Mouse (Mus musculus) brain, embryonic 18.5 days (tissue): Measurements from ENCODE around the gene Zdhhc9.
"Not testable (repeated sequence)": the region's sequence is repeated elsewhere in the genome, so short reads cannot be mapped to it uniquely, and the experiment has no call there.

Experiments used
- DNase-seq: peaks from one replicate; pipeline ENCODE4 v3.0.0-alpha.2; 2012; ENCODE audit warnings: low read depth, low spot score

The Zdhhc9 gene

DNA sequence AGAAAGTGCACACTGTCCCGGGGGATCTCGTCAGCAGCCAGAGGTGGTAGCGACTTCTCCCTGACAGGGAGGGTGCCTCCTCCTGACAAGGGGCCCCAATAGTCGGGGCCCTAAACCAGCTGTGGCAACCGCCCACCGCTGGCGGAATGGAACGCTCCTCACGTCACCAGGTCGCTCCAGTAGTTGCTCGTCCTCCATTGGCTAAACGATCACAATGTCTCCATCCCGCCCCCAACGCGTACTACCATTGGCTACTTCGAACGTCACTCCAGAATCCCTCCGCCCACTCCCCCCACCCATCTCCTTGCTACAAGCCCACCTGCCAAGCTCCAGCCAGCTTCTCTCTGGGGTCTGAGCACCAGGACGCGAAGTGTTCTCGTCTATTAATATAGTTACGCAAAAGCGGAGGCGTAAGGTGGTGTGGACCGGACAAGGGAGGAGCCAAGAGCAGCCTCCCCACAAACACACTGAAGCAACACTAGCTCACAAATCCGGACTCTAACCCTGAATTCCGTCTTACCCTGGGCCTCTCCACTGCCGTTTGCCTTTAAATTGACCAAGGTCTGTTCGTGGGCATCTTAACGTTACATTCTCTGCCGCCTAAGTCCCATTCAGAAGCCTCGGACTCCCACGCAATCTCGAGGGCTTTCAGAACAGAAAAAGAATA is at the start of gene Zdhhc9:
TSS of gene Zdhhc9 (minus strand) at position 360 of the 667 bp plus-strand sequence.
- DNase-seq: peak; percentile 83

DNA sequence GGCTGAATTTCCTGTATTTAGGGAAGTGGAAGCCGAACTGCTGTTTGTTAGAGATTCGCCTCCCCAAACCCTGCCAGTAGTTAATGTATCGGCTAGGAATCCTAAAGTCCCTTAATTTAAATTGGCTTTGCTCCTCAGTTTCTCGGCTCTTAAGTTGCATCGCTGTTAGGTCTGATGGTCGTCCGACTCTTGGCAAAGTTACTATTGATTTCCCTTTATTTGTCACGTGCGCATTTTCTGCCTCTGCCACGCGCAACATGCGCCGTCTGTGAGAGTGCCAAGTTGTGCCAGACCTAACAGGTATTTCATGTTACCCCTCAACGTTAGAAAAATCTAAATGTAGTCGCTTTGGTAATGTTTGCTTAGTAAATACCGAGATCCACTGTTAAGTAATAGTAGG is 48.3 kb upstream of the Zdhhc9 start:
- no peak for DNase-seq

- DNase-seq: peak; percentile 88
These were observed 47.9 kb upstream of the Zdhhc9 start, which contains the start of gene Utp14a for GRCm38 (mm10) chrX:48256468-48257007. Gene Utp14a, plus strand, starts transcription at chrX:48256862.

GRCm38 (mm10) chrX:48255830-48256428 is 47.3 kb upstream of the Zdhhc9 start:
- DNase-seq: no peak

DNA sequence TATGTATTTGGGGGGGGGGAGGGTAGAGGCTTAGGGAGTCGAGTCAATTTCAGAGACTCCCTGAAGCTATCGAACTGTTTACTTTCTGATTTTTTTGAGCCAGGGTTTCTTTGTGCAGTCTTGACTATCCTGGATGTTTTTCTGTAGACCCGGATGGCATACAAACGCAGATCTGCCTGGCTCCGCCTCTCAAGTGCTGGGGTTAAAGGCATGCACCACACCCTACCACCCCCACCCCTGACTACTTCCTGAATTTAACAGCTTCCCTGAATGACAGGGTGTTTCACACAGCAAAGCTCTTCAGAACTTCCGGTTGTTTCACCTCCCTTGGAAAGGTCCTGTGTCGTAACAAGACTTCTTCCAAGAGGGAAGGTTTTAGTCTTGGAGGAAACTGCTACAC is 25.7 kb upstream of the Zdhhc9 start:
- no peak for DNase-seq

DNA sequence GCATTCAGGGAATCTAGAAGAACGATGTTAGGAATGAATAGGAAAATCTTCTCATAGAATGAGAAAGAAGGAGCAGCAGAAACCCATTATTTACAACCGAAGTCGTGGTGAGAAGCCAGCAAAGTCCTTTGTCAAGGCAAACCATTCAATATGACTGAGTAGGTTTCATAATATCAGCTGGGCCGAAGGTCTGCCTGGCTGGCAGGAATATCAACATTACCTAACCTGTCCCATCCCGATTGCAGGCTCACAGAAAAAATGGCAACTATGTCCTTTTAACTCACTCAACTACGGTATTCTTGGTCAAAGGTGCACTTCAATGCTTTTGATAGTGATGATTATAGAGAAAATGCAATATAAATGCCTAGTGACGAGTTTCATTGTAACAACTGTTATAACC is 17.5 kb upstream of the Zdhhc9 start:
- no peak for DNase-seq

DNA sequence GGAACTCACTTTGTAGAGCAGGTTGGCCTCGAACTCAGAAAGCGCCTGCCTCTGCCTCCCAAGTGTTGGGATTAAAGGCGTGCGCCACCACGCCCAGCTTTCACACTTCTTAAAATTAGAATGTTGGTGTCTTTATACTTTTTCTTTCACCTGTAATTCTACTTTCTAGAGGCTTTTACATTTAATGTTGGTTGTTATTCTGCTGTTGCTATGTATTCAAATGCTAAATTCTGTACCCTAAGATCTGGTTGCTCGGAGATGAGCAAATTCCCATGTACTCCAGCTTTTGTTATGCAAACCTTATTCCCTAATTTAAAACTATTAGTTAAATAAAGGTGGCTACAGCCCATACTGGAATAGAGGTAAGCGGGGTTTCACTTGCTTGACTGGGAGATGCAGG is 14.0 kb upstream of the Zdhhc9 start:
- no peak for DNase-seq

DNA sequence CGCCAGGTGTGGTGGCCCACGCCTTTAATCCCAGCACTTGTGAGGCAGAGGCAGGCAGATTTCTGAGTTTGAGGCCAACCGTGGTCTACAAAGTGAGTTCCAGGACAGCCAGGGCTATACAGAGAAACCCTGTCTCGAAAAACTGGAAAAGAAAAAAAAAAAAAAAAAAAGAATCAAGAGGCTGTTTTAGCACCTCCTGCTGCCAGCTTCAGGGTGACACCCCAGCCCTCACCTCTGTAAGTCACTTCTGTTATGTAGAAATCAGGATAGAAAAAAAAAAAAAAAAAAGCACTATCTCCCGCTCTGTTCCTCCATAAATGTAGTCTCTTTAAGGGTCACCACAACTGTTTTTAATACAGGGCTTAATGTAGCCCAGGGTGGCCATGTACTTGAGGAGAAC is 10.8 kb upstream of the Zdhhc9 start:
- no peak for DNase-seq

DNA sequence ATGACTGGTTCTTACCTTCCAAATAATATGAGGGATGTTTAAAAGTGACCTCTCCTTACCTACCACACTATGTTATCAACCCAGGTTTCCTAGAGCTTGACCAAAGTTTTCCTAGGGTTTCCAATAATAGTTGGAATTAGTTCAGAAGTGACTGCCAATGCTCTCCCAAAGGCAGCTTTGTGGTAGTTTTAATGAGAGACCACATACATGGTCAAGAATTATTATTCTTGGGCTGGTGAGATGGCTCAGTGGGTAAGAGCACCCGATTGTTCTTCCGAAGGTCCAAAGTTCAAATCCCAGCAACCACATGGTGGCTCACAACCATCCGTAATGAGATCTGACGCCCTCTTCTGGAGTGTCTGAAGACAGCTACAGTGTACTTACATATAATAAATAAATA is 1.1 kb upstream of the Zdhhc9 start:
- not testable (repeated sequence) for DNase-seq

- no peak for DNase-seq
These were observed 754 bp downstream of the Zdhhc9 start for GRCm38 (mm10) chrX:48207761-48208487.

DNA sequence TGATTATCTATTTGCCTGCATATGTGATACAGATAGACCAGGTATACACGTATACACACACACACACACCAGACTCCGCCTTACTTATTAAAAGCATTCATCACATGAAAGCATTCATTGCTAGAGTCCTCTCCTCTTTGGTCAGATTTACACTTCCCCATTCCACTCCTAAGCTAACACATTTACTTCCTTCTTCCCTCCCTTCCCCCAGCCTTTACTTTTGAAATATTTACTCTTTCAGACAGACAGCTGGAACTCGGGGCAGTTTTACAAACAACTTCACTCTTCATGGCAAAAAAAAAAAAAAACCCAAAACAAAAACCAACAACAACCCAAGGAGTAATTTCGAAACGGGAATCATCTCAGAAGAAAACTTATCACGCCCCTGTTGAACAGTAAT is 4.2 kb downstream of the Zdhhc9 start:
- no peak for DNase-seq

- DNase-seq: no peak
These were observed 4.9 kb downstream of the Zdhhc9 start for GRCm38 (mm10) chrX:48203763-48204162.

GRCm38 (mm10) chrX:48202995-48203394 is 5.7 kb downstream of the Zdhhc9 start:
- no peak for DNase-seq

GRCm38 (mm10) chrX:48202436-48202835 is 6.2 kb downstream of the Zdhhc9 start:
- no peak for DNase-seq

DNA sequence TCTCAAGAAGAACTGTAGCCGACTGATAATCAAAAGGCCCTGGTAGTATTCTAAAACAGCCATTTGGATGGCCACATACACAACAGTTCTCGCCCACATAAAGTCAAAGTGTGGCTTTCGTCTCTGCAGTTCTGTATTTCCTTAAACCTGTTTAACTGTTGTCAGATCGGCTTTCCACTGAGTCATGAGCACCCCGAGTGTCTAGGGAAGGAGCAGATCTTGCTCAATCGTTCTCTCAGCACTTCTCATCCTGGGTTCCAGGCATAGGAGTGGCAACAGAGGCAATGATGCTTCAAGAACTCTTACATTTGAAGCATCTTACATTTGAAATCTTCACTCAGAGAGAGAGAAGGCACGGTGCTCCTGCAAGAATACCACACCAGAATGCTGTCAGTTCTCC is 6.7 kb downstream of the Zdhhc9 start:
- no peak for DNase-seq

DNA sequence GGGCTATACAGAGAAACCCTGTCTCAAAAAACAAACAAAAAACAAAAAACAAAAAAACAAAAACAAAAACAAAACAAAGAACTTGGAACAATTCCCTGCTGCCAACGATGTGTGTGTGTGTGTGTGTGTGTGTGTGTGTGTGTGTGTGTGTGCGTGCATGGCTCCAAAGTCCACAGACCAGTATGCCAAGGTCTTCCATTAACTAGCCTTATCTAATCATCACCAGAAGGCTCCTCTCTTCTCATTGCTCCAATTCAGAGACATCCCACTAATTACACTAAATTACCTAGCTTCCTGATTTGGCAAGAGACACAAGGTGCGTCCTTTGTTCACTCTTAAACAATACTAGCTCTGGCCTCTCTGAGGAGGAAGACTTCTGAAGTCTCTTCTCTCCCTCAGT is 8.0 kb downstream of the Zdhhc9 start:
- DNase-seq: no peak

GRCm38 (mm10) chrX:48199026-48199425 is 9.7 kb downstream of the Zdhhc9 start:
- DNase-seq: no peak

DNA sequence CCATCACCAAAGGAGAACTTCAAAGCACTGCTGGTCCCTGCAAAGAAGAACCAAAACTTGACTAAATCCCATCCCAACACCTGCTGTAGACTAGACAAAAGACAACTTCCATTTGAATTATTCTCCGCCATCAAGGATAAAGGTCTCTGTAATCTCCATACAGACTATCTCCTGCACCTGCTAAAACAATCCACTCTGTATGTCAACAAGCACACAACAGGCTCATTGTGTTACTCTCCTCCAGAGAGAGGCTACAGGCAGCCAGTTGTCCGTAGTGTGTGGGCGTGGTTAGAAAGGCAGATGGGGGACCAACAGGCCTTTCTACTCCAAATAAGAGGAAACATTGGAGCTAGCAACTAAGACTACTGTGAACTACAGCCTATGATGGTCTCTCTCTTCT is 10.8 kb downstream of the Zdhhc9 start:
- DNase-seq: no peak

DNA sequence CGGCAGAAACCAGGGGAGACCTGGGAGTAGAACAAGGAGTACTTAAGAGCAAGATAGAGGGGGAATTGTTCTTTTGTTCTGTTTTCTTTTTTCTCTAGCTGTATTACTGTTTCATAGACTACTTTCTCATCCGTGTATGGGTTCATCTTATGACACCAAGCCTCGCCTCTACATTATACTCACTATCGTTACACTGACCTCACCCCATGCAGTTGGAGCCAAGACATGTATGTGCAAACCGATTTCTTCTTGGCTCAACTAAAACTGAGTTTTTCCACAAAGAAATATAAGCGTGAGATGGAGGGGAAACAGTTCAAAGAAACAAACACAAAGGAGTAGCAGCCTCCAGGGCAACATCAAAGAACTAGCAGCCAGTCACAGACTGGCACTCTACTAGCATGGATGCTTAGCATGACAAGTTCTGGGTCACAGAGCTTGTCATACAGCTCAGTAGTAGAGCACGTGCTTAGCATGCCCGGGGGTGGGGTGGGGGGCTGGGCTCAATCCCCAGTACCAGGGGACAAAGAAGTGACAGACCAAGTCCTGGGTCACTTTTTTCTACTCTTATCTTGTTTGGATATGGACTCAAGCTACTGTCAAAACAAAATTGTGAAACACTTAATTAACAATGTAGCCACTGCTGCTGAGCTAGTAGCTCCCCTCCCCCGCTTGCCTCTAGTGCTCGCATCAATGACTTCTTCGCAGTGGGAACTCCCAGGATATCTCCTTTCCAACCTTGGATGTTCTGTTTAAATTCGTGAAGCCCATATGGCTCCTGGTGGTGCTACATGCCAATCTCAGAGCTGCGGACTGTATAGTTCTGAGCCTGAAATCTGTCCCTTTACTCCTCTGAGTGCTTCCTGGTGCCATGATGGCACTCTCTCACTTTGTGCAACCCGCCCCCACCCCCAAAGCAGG is 15.2 kb downstream of the Zdhhc9 start:
- DNase-seq: no peak

DNA sequence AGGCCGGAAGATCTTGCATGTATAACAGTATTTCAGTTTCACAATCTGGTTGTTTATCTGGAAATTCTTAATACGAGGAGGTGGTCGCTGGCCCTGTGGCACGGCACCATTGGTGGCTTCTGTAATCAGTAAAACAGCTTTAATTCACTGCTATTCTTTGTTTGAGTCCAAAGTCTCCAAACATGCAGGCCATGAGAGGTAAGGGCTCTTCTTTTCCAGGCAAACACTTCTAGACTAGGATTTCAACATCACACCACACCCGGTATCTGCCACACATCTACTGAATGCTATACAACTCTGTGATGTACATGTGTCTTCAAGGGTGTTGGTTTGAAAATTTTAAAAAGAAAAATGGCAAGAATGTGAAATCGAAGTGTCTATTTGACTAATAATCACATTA is 17.4 kb downstream of the Zdhhc9 start:
- DNase-seq: no peak

- DNase-seq: no peak
These were observed 24.0 kb downstream of the Zdhhc9 start for GRCm38 (mm10) chrX:48184703-48185102.

- DNase-seq: peak; percentile 20
These were observed 26.8 kb downstream of the Zdhhc9 start for GRCm38 (mm10) chrX:48181844-48182243.
